In genomic region chr11:68973250-68974058, GRCm38 (mm10) we compare ENCODE assay signal across 8 mouse cellular contexts. TPM values are rescaled to one million over a fixed set of nuclear protein-coding genes. Genes with fewer than 3 reads are reported as not detected.
DNase-seq lines count a peak whose midpoint lies in the region; ATAC-seq lines count a peak whose summit lies in the region.
"Not testable (repeated sequence)": the region's sequence is repeated elsewhere in the genome, so short reads cannot be mapped to it uniquely, and the experiment has no call there.

No protein-coding gene starts in this region.

- H3K36me3 ChIP-seq in intestine, embryonic 14.5 days (ENCODE audit: control insufficient read depth, insufficient read depth, low read length) = not testable (repeated sequence)

- peak overlapping the region; percentile 76 for H3K4me2 ChIP-seq in intestine, embryonic 14.5 days (ENCODE audit: low read length)

- ATAC-seq in intestine, embryonic 14.5 days (replicated peaks; ENCODE audit: low FRiP score, low TSS enrichment, low read depth) = peak; percentile 91
- peak; percentile 83 for ATAC-seq in megakaryocyte-erythroid progenitor cell, adult 5-6 weeks (replicated peaks; ENCODE audit: low FRiP score, low TSS enrichment, poor library complexity, severe bottlenecking)

- under 1% methylated on average over 37 of the region's 38 CpGs for WGBS in intestine, embryonic 14.5 days

- intact Hi-C loops in left cerebral cortex, postnatal 14 days (cut with DNase I) = not testable (repeated sequence)

- not testable (repeated sequence) for H3K27me3 ChIP-seq in intestine, embryonic 14.5 days (replicated peaks; ENCODE audit: control insufficient read depth, insufficient read depth, low read length)

- DNase-seq in adrenal gland, adult 18-20 months (ENCODE audit: low spot score in 2 of 2) = peak; percentile 84 to 86
- DNase-seq in embryo, embryonic 11 days = peak; percentile 95
- peak; percentile 86 for DNase-seq in gastrocnemius, postnatal 25 days
- DNase-seq in intestine, embryonic 14.5 days (ENCODE audit: low spot score) = peak; percentile 92
- peak; percentile 68 to 75 for DNase-seq in left cerebral cortex, postnatal 14 days (ENCODE audit: low spot score in 2 of 2)
- peak; percentile 80 for DNase-seq in right cerebral cortex, postnatal 14 days
- DNase-seq in urinary bladder, postnatal 36 days (ENCODE audit: low spot score in 2 of 2) = peak; percentile 73 to 87

- H3K9ac ChIP-seq in intestine, embryonic 14.5 days (ENCODE audit: low read length) = peak overlapping the region; percentile 32; the same call in 1 of the 2 replicates

- H3K4me1 ChIP-seq in intestine, embryonic 14.5 days (replicated peaks; ENCODE audit: control insufficient read depth, insufficient read depth, low read length) = not testable (repeated sequence)

- H3K27ac ChIP-seq in intestine, embryonic 14.5 days (ENCODE audit: low read depth) = not testable (repeated sequence)

- H3K9me3 ChIP-seq in intestine, embryonic 14.5 days (ENCODE audit: control insufficient read depth, low read length) = not testable (repeated sequence)

- peak overlapping the region; percentile 46 for H3K4me3 ChIP-seq in intestine, embryonic 14.5 days (ENCODE audit: low read depth, low read length)

RNA-seq across cellular contexts. Expression of gene Rangrf, which starts 1.5 kb away (rescaled TPM):
- 10 to 100 TPM; 13.5 to 16.7 TPM for total RNA-seq in adrenal gland, adult 18-20 months (2021)
- total RNA-seq in gastrocnemius, postnatal 25 days (2021) = 10 to 100 TPM; 59.6 to 60.4 TPM
- polyA plus RNA-seq in intestine, embryonic 14.5 days (2014; fragmentation: Nextera tagmentation; extraction: Ambion mirVana) = 67.3 and 72.7 TPM in 2 replicates
- 10 to 100 TPM; 14.6 to 17.2 TPM for total RNA-seq in left cerebral cortex, postnatal 14 days (2021)
- total RNA-seq in megakaryocyte-erythroid progenitor cell, adult 5-6 weeks (2014; fragmentation: Nextera tagmentation) = 240 and 254 TPM in 2 replicates
- 69.1 and 104 TPM in 2 replicates for total RNA-seq in megakaryocyte-erythroid progenitor cell, adult 5-6 weeks (2017)

RNA-seq across cellular contexts. Expression of gene Slc25a35, which starts 5.5 kb away (rescaled TPM):
- total RNA-seq in adrenal gland, adult 18-20 months (2021) = 10 to 100 TPM; 30.6 to 55.5 TPM
- 1 to 10 TPM; 3.8 to 4.6 TPM for total RNA-seq in gastrocnemius, postnatal 25 days (2021)
- 3.0 and 3.2 TPM in 2 replicates for polyA plus RNA-seq in intestine, embryonic 14.5 days (2014; fragmentation: Nextera tagmentation; extraction: Ambion mirVana)
- total RNA-seq in left cerebral cortex, postnatal 14 days (2021) = 1 to 10 TPM; 4.8 to 5.4 TPM
- total RNA-seq in megakaryocyte-erythroid progenitor cell, adult 5-6 weeks (2014; fragmentation: Nextera tagmentation) = 2.6 and 3.6 TPM in 2 replicates
- 1.1 and 4.5 TPM in 2 replicates for total RNA-seq in megakaryocyte-erythroid progenitor cell, adult 5-6 weeks (2017)

RNA-seq across cellular contexts. Expression of gene Arhgef15, which starts 16.2 kb away (rescaled TPM):
- 10 to 100 TPM; 18.5 to 19.5 TPM for total RNA-seq in adrenal gland, adult 18-20 months (2021)
- total RNA-seq in gastrocnemius, postnatal 25 days (2021) = 1 to 10 TPM; 8.4 to 9.6 TPM
- 9.6 and 9.9 TPM in 2 replicates for polyA plus RNA-seq in intestine, embryonic 14.5 days (2014; fragmentation: Nextera tagmentation; extraction: Ambion mirVana)
- 10 to 100 TPM; 20.9 to 22.6 TPM for total RNA-seq in left cerebral cortex, postnatal 14 days (2021)
- not detected in 2 replicates for total RNA-seq in megakaryocyte-erythroid progenitor cell, adult 5-6 weeks (2014; fragmentation: Nextera tagmentation)
- total RNA-seq in megakaryocyte-erythroid progenitor cell, adult 5-6 weeks (2017) = not detected in 2 replicates

RNA-seq across cellular contexts. Expression of gene Pfas, which starts 34.8 kb away (rescaled TPM):
- total RNA-seq in adrenal gland, adult 18-20 months (2021) = 10 to 100 TPM; 26.4 to 30.4 TPM
- total RNA-seq in gastrocnemius, postnatal 25 days (2021) = 1 to 10 TPM; 6.7 to 7.0 TPM
- polyA plus RNA-seq in intestine, embryonic 14.5 days (2014; fragmentation: Nextera tagmentation; extraction: Ambion mirVana) = 32.9 and 38.7 TPM in 2 replicates
- total RNA-seq in left cerebral cortex, postnatal 14 days (2021) = 10 to 100 TPM; 19.6 to 23.5 TPM
- 101 and 128 TPM in 2 replicates for total RNA-seq in megakaryocyte-erythroid progenitor cell, adult 5-6 weeks (2014; fragmentation: Nextera tagmentation)
- 53.9 and 77.9 TPM in 2 replicates for total RNA-seq in megakaryocyte-erythroid progenitor cell, adult 5-6 weeks (2017)

RNA-seq across cellular contexts. Expression of gene Ctc1, which starts 42.3 kb away (rescaled TPM):
- total RNA-seq in adrenal gland, adult 18-20 months (2021) = 10 to 100 TPM; 20.3 to 28.9 TPM
- 10 to 100 TPM in 1 of 2 experiments, 1 to 10 TPM in 1; 8.9 to 10.9 TPM for total RNA-seq in gastrocnemius, postnatal 25 days (2021)
- polyA plus RNA-seq in intestine, embryonic 14.5 days (2014; fragmentation: Nextera tagmentation; extraction: Ambion mirVana) = 46.6 and 53.1 TPM in 2 replicates
- 10 to 100 TPM; 39.1 to 40.5 TPM for total RNA-seq in left cerebral cortex, postnatal 14 days (2021)
- total RNA-seq in megakaryocyte-erythroid progenitor cell, adult 5-6 weeks (2014; fragmentation: Nextera tagmentation) = 40.4 and 46.7 TPM in 2 replicates
- total RNA-seq in megakaryocyte-erythroid progenitor cell, adult 5-6 weeks (2017) = 9.6 and 20.4 TPM in 2 replicates

Comparison
In these comparisons a context has a peak if more than half of its experiments do, and no peak if none do; other contexts are left out.
1. RNA of gene Slc25a35, which starts 5.5 kb away (total RNA-seq): 30.6 to 55.5 TPM in adrenal gland, adult 18-20 months; 4.8 to 5.4 TPM in left cerebral cortex, postnatal 14 days, 3.8 to 4.6 TPM in gastrocnemius, postnatal 25 days and 1.1 to 4.5 TPM in megakaryocyte-erythroid progenitor cell, adult 5-6 weeks; every median in the first group is over 4 times any median in the second.
2. RNA of gene Arhgef15, which starts 16.2 kb away (total RNA-seq): 20.9 to 22.6 TPM in left cerebral cortex, postnatal 14 days, 18.5 to 19.5 TPM in adrenal gland, adult 18-20 months and 8.4 to 9.6 TPM in gastrocnemius, postnatal 25 days; not detected in megakaryocyte-erythroid progenitor cell, adult 5-6 weeks; every median in the first group is over 4 times any median in the second.
3. Peak in every context shown above with its lines, with median percentiles within 50 percentile points of each other: DNase-seq.